8 mouse cellular contexts compared by ENCODE assay signal in genomic region chr11:52361287-52361921, GRCm38 (mm10). TPM values are rescaled to one million over a fixed set of nuclear protein-coding genes. Genes with fewer than 3 reads are reported as not detected.
DNase-seq lines count a peak whose midpoint lies in the region; ATAC-seq and TF ChIP-seq lines count a peak whose summit lies in the region.

No protein-coding gene starts in this region.

- no peaks in the 10 kb centered on the region for H3K27me3 ChIP-seq in forebrain, embryonic 13.5 days
- H3K27me3 ChIP-seq in hindbrain, postnatal 0 days (ENCODE audit: insufficient read depth, low read length) = no peaks in the 10 kb centered on the region
- no peaks in the 10 kb centered on the region for H3K27me3 ChIP-seq in midbrain, embryonic 16.5 days (ENCODE audit: control insufficient read depth, insufficient read depth, low read depth, low read length)

- ATAC-seq in forebrain, embryonic 13.5 days = peak; percentile 48
- ATAC-seq in hindbrain, postnatal 0 days = peak; percentile 10; the same call in 1 of the 2 replicates
- peak; percentile 54 for ATAC-seq in midbrain, embryonic 16.5 days

- H3K36me3 ChIP-seq in forebrain, embryonic 13.5 days (ENCODE audit: poor library complexity, severe bottlenecking) = no peaks in the 10 kb centered on the region
- H3K36me3 ChIP-seq in hindbrain, postnatal 0 days (ENCODE audit: insufficient read depth, low read length) = no peaks in the 10 kb centered on the region
- no peaks in the 10 kb centered on the region for H3K36me3 ChIP-seq in midbrain, embryonic 16.5 days (ENCODE audit: control insufficient read depth, insufficient read depth, low read length)

- no peak for TF ChIP-seq CTCF in hindbrain, postnatal 0 days (IDR thresholded peaks at IDR 0.05; ENCODE audit: low read depth)

- peak overlapping the region; percentile 96 for H3K9ac ChIP-seq in forebrain, embryonic 13.5 days
- H3K9ac ChIP-seq in hindbrain, postnatal 0 days (replicated peaks; ENCODE audit: low read length) = peak overlapping the region; percentile 96
- H3K9ac ChIP-seq in midbrain, embryonic 16.5 days (ENCODE audit: low read depth, low read length) = peak overlapping the region; percentile 95

- intact Hi-C loops in gastrocnemius, postnatal 36 days (cut with DNase I) = no loop called here

- H3K9me3 ChIP-seq in forebrain, embryonic 13.5 days (replicated peaks) = no peaks in the 10 kb centered on the region
- H3K9me3 ChIP-seq in hindbrain, postnatal 0 days (ENCODE audit: low read length) = no peaks in the 10 kb centered on the region
- H3K9me3 ChIP-seq in midbrain, embryonic 16.5 days (replicated peaks; ENCODE audit: control insufficient read depth, low read length, poor library complexity, severe bottlenecking) = no peaks in the 10 kb centered on the region

- peak overlapping the region; percentile 91 for H3K4me3 ChIP-seq in forebrain, embryonic 13.5 days
- peak overlapping the region; percentile 97 for H3K4me3 ChIP-seq in hindbrain, postnatal 0 days (ENCODE audit: low read length)
- peak overlapping the region; percentile 71 for H3K4me3 ChIP-seq in midbrain, embryonic 16.5 days (ENCODE audit: low read depth, low read length)

- peak overlapping the region; percentile 93 for H3K4me2 ChIP-seq in forebrain, embryonic 13.5 days
- peak overlapping the region; percentile 86 for H3K4me2 ChIP-seq in hindbrain, postnatal 0 days (ENCODE audit: low read depth, low read length)
- H3K4me2 ChIP-seq in midbrain, embryonic 16.5 days (ENCODE audit: low read length) = peak overlapping the region; percentile 94

- under 1% methylated on average over 37 of the region's 47 CpGs for WGBS in forebrain, embryonic 13.5 days
- under 1% methylated on average over 47 of the region's 47 CpGs for WGBS in hindbrain, postnatal 0 days
- under 1% methylated on average over 40 of the region's 47 CpGs for WGBS in midbrain, embryonic 16.5 days

- peak; percentile 56 for DNase-seq in gastrocnemius, postnatal 10 days
- no peak for DNase-seq in gastrocnemius, postnatal 36 days
- peak; percentile 82 for DNase-seq in adrenal gland, adult 2 months
- peak; percentile 26 for DNase-seq in hindbrain, postnatal 0 days (ENCODE audit: low spot score)
- peak; percentile 71 for DNase-seq in liver
- DNase-seq in urinary bladder, postnatal 4 days (ENCODE audit: low spot score in 2 of 2) = peak; percentile 47 to 66

- H3K27ac ChIP-seq in forebrain, embryonic 13.5 days = peak overlapping the region; percentile 89
- H3K27ac ChIP-seq in hindbrain, postnatal 0 days = peak overlapping the region; percentile 97
- H3K27ac ChIP-seq in midbrain, embryonic 16.5 days (ENCODE audit: low read length) = peak overlapping the region; percentile 92

- H3K4me1 ChIP-seq in forebrain, embryonic 13.5 days = peaks cover 45% of the 10 kb centered on the region
- H3K4me1 ChIP-seq in hindbrain, postnatal 0 days (ENCODE audit: insufficient read depth, low read length) = peaks cover 24% of the 10 kb centered on the region
- peaks cover 28% of the 10 kb centered on the region for H3K4me1 ChIP-seq in midbrain, embryonic 16.5 days (ENCODE audit: control insufficient read depth, insufficient read depth, low read length)

RNA-seq across cellular contexts. Expression of gene Vdac1, which starts 0.7 kb away (rescaled TPM):
- 1,000 to 10,000 TPM; 1,018 to 1,167 TPM for total RNA-seq in gastrocnemius, postnatal 10 days (2021)
- total RNA-seq in gastrocnemius, postnatal 36 days (2021) = 1,000 to 10,000 TPM; 1,307 to 1,453 TPM
- total RNA-seq in adrenal gland, adult 2 months (2021) = 100 to 1,000 TPM; 353 to 458 TPM
- polyA plus RNA-seq in adrenal gland, adult 2 months (2012; rRNA removed) = 52.6 and 60.1 TPM in 2 replicates
- polyA plus RNA-seq in forebrain, embryonic 13.5 days (2015; fragmentation: Nextera tagmentation; extraction: Ambion mirVana) = 233 and 254 TPM in 2 replicates
- 276 and 314 TPM in 2 replicates for total RNA-seq in hindbrain, postnatal 0 days (2014; rRNA removed)
- polyA plus RNA-seq in hindbrain, postnatal 0 days (2015; fragmentation: Nextera tagmentation; extraction: Ambion mirVana) = 437 and 441 TPM in 2 replicates
- 362 and 402 TPM in 2 replicates for polyA plus RNA-seq in midbrain, embryonic 16.5 days (2015; fragmentation: Nextera tagmentation; extraction: Ambion mirVana)

RNA-seq across cellular contexts. Expression of gene 9530068E07Rik, which starts 34.8 kb away (rescaled TPM):
- 10 to 100 TPM; 76.7 to 83.4 TPM for total RNA-seq in gastrocnemius, postnatal 10 days (2021)
- 10 to 100 TPM; 41.4 to 47.0 TPM for total RNA-seq in gastrocnemius, postnatal 36 days (2021)
- total RNA-seq in adrenal gland, adult 2 months (2021) = 100 to 1,000 TPM; 142 to 144 TPM
- polyA plus RNA-seq in adrenal gland, adult 2 months (2012; rRNA removed) = 241 and 242 TPM in 2 replicates
- polyA plus RNA-seq in forebrain, embryonic 13.5 days (2015; fragmentation: Nextera tagmentation; extraction: Ambion mirVana) = 112 and 121 TPM in 2 replicates
- 125 and 142 TPM in 2 replicates for total RNA-seq in hindbrain, postnatal 0 days (2014; rRNA removed)
- 126 and 131 TPM in 2 replicates for polyA plus RNA-seq in hindbrain, postnatal 0 days (2015; fragmentation: Nextera tagmentation; extraction: Ambion mirVana)
- 130 and 138 TPM in 2 replicates for polyA plus RNA-seq in midbrain, embryonic 16.5 days (2015; fragmentation: Nextera tagmentation; extraction: Ambion mirVana)

Comparison
In these comparisons a context has a peak if more than half of its experiments do, and no peak if none do; other contexts are left out.
1. DNase-seq: peak in gastrocnemius, postnatal 10 days (single experiment), adrenal gland, adult 2 months (single experiment), hindbrain, postnatal 0 days (single experiment), liver (single experiment) and urinary bladder, postnatal 4 days (2 of 2); none in gastrocnemius, postnatal 36 days (0 of 2).
2. Peak in every context shown above with its lines, with median percentiles within 50 percentile points of each other: ATAC-seq, H3K27ac ChIP-seq, H3K4me2 ChIP-seq, H3K4me3 ChIP-seq and H3K9ac ChIP-seq.